Mouse (Mus musculus) CH12.LX (cell line): ENCODE data around the gene Gm20683.

Experiments
- CTCF ChIP-seq, 2 experiments: IDR thresholded peaks in 1 of 2; conservative IDR thresholded peaks in 1 of 2; 2 replicates each; pipeline ENCODE4 v1.5.1; 2011 to 2012; ENCODE audit warnings: low read depth in 2 of 2, low read length in 2 of 2, improper control_type of control experiment in 1 of 2, inconsistent platforms in 1 of 2, mild to moderate bottlenecking in 1 of 2, moderate library complexity in 1 of 2
- EP300 ChIP-seq: IDR thresholded peaks from 2 replicates; pipeline ENCODE4 v1.6.1; 2011; ENCODE audit warnings: low read length, improper control_type of control experiment
- HCFC1 ChIP-seq: IDR thresholded peaks from 2 replicates; pipeline ENCODE4 v1.6.1; 2012; ENCODE audit warnings: low read depth, mild to moderate bottlenecking, inconsistent platforms, low read length, improper control_type of control experiment
- IRF4 ChIP-seq: IDR thresholded peaks from 2 replicates; pipeline ENCODE4 v1.6.1; 2014; ENCODE audit warnings: low read depth, mild to moderate bottlenecking, inconsistent platforms, low read length, improper control_type of control experiment
- KAT2A ChIP-seq: IDR thresholded peaks from 2 replicates; pipeline ENCODE4 v1.6.1; 2012; ENCODE audit warnings: low read length, improper control_type of control experiment, inconsistent platforms; ENCODE audit not compliant: insufficient replicate concordance
- MEF2A ChIP-seq: IDR thresholded peaks from 2 replicates; pipeline ENCODE4 v1.6.1; 2014; ENCODE audit warnings: low read depth, mild to moderate bottlenecking, inconsistent platforms, low read length, improper control_type of control experiment, borderline replicate concordance
- MXI1 ChIP-seq: IDR thresholded peaks from 2 replicates; pipeline ENCODE4 v1.6.1; 2011; ENCODE audit warnings: mild to moderate bottlenecking, low read depth, low read length, improper control_type of control experiment
- MYC ChIP-seq: IDR thresholded peaks from 2 replicates; pipeline ENCODE4 v1.6.1; 2011; ENCODE audit warnings: low read depth, mild to moderate bottlenecking, improper control_type of control experiment, low read length
- NRF1 ChIP-seq: IDR thresholded peaks from 2 replicates; pipeline ENCODE4 v1.6.1; 2014; ENCODE audit warnings: low read depth, mild to moderate bottlenecking, inconsistent platforms, low read length, improper control_type of control experiment, moderate library complexity
- SIN3A ChIP-seq: IDR thresholded peaks from 2 replicates; pipeline ENCODE4 v1.6.1; 2012; ENCODE audit warnings: low read length, improper control_type of control experiment, inconsistent platforms
- UBTF ChIP-seq: IDR thresholded peaks from 2 replicates; pipeline ENCODE4 v1.6.1; 2012; ENCODE audit warnings: low read depth, mild to moderate bottlenecking, inconsistent platforms, low read length, improper control_type of control experiment, moderate library complexity
- ZKSCAN1 ChIP-seq: IDR thresholded peaks from 2 replicates; pipeline ENCODE4 v1.6.1; 2012; ENCODE audit warnings: low read depth, inconsistent platforms, low read length, improper control_type of control experiment, borderline replicate concordance
- ZMIZ1 ChIP-seq: IDR thresholded peaks from 2 replicates; pipeline ENCODE4 v1.6.1; 2012; ENCODE audit warnings: low read depth, mild to moderate bottlenecking, inconsistent platforms, low read length, improper control_type of control experiment
- ZNF384 ChIP-seq: IDR thresholded peaks from 2 replicates; pipeline ENCODE4 v1.6.1; 2012; ENCODE audit warnings: low read depth, low read length, improper control_type of control experiment, inconsistent platforms

DNA sequence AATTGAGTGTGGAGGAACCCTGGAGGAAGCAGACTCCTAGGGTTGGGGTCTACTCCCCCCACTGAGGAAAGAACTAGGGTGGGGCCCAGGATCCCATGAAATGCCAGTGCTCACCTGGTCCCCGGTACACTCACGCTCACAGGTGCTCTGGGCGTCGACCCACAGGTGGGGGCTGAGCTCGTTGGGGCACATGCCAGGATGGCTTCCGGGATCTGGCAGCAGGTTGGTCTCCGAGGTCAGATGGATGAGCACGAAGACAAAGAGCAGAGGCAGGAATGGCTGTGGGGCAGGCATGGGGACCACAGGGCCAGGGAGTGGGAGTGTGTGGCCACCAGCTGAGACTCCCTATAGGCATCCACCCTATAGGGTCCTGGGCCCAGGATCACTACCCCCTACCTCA is 38.2 kb upstream of the Gm20683 start:
- TF ChIP-seq CTCF (conservative IDR thresholded peaks at IDR 0.05 in 1 of 2, IDR thresholded peaks at IDR 0.05 in 1 of 2; ENCODE audit: low read depth in 2 of 2, low read length in 2 of 2) (no peak), KAT2A (no peak), HCFC1 (no peak), MXI1 (no peak), UBTF (no peak), NRF1 (no peak), ZNF384 (no peak), MYC (no peak), ZMIZ1 (no peak), EP300 (no peak), IRF4 (no peak), SIN3A (no peak), ZKSCAN1 (no peak), MEF2A (no peak)
